Mouse (Mus musculus): ENCODE results near the gene Tlcd2. TPM values are rescaled to one million over a fixed set of nuclear protein-coding genes. Genes with fewer than 3 reads are reported as not detected.

Tlcd2 gene
- polyA plus RNA-seq, 1 experiment from 2014 or later = 26.3 TPM

DNA sequence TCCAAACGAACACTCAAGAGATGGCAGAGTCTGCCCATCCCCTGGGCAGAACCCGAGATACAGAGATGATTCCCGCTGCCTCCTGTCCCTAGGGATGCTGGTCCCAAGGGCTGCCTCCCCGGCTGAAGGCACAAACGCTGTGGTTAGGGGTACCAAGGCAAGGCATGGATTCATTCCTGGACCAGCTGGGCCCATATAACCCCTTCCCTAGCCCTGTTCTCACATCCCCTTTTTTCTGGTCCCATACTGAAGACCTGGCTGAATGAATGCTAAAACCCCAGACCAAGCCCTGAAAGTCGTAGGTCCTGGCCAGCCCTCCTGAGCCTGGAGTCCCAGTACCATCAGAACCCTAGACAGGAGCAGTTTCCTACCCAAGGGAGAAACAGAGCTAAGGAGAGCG, 20.5 kb upstream of the Tlcd2 start:
- 82% methylated on average over 7 of the region's 7 CpGs for WGBS
- Histone ChIP-seq H3K36me3 (ENCODE audit: control insufficient read depth, insufficient read depth, low read length) (peaks cover 15% of the 10 kb centered on the region), H3K4me2 (replicated peaks; ENCODE audit: low read depth, low read length) (no peak overlapping the region), H3K9ac (replicated peaks; ENCODE audit: low read depth, low read length) (no peak overlapping the region), H3K4me3 (ENCODE audit: low read depth, low read length) (no peak overlapping the region), H3K27me3 (ENCODE audit: control insufficient read depth, insufficient read depth, low read length) (no peaks in the 10 kb centered on the region), H3K9me3 (ENCODE audit: control insufficient read depth, low read depth, low read length) (no peaks in the 10 kb centered on the region), H3K27ac (ENCODE audit: low read length) (no peak overlapping the region), H3K4me1 (ENCODE audit: control insufficient read depth, insufficient read depth, low read length) (0 out of 2 replicates have a peak, but pooled peaks cover 2% of the 10 kb centered on the region)
- ATAC-seq (ENCODE audit: insufficient number of reproducible peaks, insufficient read depth, low FRiP score, low read depth) = no peak

DNA sequence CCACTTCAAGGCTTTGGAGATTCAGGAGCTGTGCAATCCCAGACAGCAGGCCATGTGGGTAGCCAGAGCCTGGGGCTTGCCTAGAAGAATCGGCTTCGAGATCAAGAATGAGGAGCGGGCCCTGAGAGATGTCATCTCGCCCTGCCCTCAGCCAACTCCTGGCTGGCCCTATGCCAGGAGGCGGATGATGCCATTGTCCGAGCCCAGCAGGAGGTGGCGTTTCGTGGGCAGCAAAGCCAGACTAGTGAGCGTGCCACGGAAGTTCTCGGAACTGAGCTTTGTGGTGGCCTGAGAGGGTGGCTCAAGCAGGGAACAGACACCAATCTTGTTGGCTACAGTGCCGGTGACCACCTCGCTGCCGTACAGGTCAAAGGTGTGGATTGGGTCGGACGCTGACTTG, 19.9 kb upstream of the Tlcd2 start:
- Histone ChIP-seq H3K36me3 (ENCODE audit: control insufficient read depth, insufficient read depth, low read length) (peaks cover 15% of the 10 kb centered on the region), H3K9ac (replicated peaks; ENCODE audit: low read depth, low read length) (no peak overlapping the region), H3K4me3 (ENCODE audit: low read depth, low read length) (no peak overlapping the region), H3K4me2 (replicated peaks; ENCODE audit: low read depth, low read length) (no peak overlapping the region), H3K4me1 (ENCODE audit: control insufficient read depth, insufficient read depth, low read length) (0 out of 2 replicates have a peak, but pooled peaks cover 2% of the 10 kb centered on the region), H3K27me3 (ENCODE audit: control insufficient read depth, insufficient read depth, low read length) (no peaks in the 10 kb centered on the region), H3K9me3 (ENCODE audit: control insufficient read depth, low read depth, low read length) (no peaks in the 10 kb centered on the region), H3K27ac (ENCODE audit: low read length) (no peak overlapping the region)
- 92% methylated on average over 16 of the region's 16 CpGs for WGBS
- no peak for ATAC-seq (ENCODE audit: insufficient number of reproducible peaks, insufficient read depth, low FRiP score, low read depth)

GRCm38 (mm10) chr11:75443711-75444110, 17.8 kb upstream of the Tlcd2 start:
- Histone ChIP-seq H3K9me3 (ENCODE audit: control insufficient read depth, low read depth, low read length) (no peaks in the 10 kb centered on the region), H3K9ac (replicated peaks; ENCODE audit: low read depth, low read length) (no peak overlapping the region), H3K27me3 (ENCODE audit: control insufficient read depth, insufficient read depth, low read length) (no peaks in the 10 kb centered on the region), H3K36me3 (ENCODE audit: control insufficient read depth, insufficient read depth, low read length) (peaks cover 15% of the 10 kb centered on the region), H3K4me1 (ENCODE audit: control insufficient read depth, insufficient read depth, low read length) (0 out of 2 replicates have a peak, but pooled peaks cover 2% of the 10 kb centered on the region), H3K4me3 (ENCODE audit: low read depth, low read length) (no peak overlapping the region), H3K4me2 (replicated peaks; ENCODE audit: low read depth, low read length) (no peak overlapping the region), H3K27ac (ENCODE audit: low read length) (no peak overlapping the region)
- no peak for ATAC-seq (ENCODE audit: insufficient number of reproducible peaks, insufficient read depth, low FRiP score, low read depth)
- WGBS = 51% methylated on average over 8 of the region's 8 CpGs

- Histone ChIP-seq H3K9ac (replicated peaks; ENCODE audit: low read depth, low read length) (no peak overlapping the region), H3K4me1 (ENCODE audit: control insufficient read depth, insufficient read depth, low read length) (no peaks in the 10 kb centered on the region; the same call in 1 of the 2 replicates), H3K4me2 (replicated peaks; ENCODE audit: low read depth, low read length) (no peak overlapping the region), H3K9me3 (ENCODE audit: control insufficient read depth, low read depth, low read length) (no peaks in the 10 kb centered on the region), H3K4me3 (ENCODE audit: low read depth, low read length) (no peak overlapping the region), H3K27me3 (ENCODE audit: control insufficient read depth, insufficient read depth, low read length) (no peaks in the 10 kb centered on the region), H3K27ac (ENCODE audit: low read length) (no peak overlapping the region), H3K36me3 (ENCODE audit: control insufficient read depth, insufficient read depth, low read length) (peaks cover 3% of the 10 kb centered on the region; the same call in 1 of the 2 replicates)
- no peak for ATAC-seq (ENCODE audit: insufficient number of reproducible peaks, insufficient read depth, low FRiP score, low read depth)
- 83% methylated on average over 3 of the region's 3 CpGs for WGBS
Observed at GRCm38 (mm10) chr11:75448575-75448974, 12.9 kb upstream of the Tlcd2 start.

DNA sequence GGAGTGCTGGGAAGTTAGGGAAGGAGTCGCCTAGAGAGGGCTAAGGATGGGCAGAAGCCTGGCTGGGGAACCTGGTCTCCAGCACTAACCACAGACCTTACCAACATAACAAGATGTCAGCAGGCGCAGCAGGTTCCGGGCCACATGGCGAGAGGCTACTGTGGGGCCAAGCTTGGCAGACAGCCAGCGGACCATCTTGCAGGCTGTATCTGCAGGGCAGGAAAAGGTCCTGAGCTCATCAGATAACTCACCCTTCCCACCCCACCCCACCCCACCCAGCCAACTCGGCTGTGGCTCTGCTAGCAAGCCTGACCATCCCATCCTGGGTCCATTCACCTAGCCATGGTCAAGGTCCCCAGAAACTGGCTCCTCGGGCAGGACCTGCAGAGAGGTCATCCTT, 11.8 kb upstream of the Tlcd2 start:
- Histone ChIP-seq H3K27ac (ENCODE audit: low read length) (no peak overlapping the region), H3K4me1 (ENCODE audit: control insufficient read depth, insufficient read depth, low read length) (peaks cover 4% of the 10 kb centered on the region; the same call in 1 of the 2 replicates), H3K4me3 (ENCODE audit: low read depth, low read length) (no peak overlapping the region), H3K36me3 (ENCODE audit: control insufficient read depth, insufficient read depth, low read length) (no peaks in the 10 kb centered on the region; the same call in 1 of the 2 replicates), H3K4me2 (replicated peaks; ENCODE audit: low read depth, low read length) (no peak overlapping the region), H3K9me3 (ENCODE audit: control insufficient read depth, low read depth, low read length) (no peaks in the 10 kb centered on the region), H3K9ac (replicated peaks; ENCODE audit: low read depth, low read length) (no peak overlapping the region), H3K27me3 (ENCODE audit: control insufficient read depth, insufficient read depth, low read length) (no peaks in the 10 kb centered on the region)
- 71% methylated on average over 7 of the region's 7 CpGs for WGBS
- ATAC-seq (ENCODE audit: insufficient number of reproducible peaks, insufficient read depth, low FRiP score, low read depth) = no peak

DNA sequence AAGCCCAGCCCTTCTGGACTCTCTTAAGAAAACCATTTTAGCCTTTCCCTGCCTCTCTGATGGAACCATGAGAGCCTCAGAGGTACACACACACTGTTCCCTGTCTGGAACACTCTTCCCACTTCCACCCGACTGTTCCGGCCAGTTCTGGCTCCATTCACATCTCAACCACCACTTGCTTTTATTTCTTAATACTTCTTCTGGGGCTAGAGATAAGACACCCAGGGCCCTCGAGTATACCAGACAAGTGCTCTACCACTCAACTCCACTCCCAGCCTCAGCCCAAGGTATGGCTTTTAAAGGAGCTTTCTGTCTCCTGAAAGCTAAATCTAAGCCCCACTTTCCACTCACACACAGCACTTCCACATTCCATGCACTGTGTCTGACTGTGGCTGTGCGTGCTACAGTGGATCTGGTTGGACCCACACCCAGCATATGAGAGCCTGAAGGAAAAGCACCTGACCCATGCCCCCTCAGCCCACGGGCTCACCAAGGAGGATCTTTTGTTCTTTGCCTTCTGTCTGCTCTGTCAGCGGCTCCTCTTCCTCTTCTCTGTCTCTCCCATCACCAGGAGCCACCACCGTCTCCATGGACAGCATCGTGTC, 11.1 kb upstream of the Tlcd2 start:
- no peaks in the 10 kb centered on the region; the same call in 1 of the 2 replicates for H3K36me3 ChIP-seq (ENCODE audit: control insufficient read depth, insufficient read depth, low read length)
- peaks cover 9% of the 10 kb centered on the region for H3K4me1 ChIP-seq (ENCODE audit: control insufficient read depth, insufficient read depth, low read length)
- ATAC-seq (ENCODE audit: insufficient number of reproducible peaks, insufficient read depth, low FRiP score, low read depth) = no peak
- H3K4me2 ChIP-seq (replicated peaks; ENCODE audit: low read depth, low read length) = no peak overlapping the region
- no peak overlapping the region for H3K4me3 ChIP-seq (ENCODE audit: low read depth, low read length)
- 82% methylated on average over 8 of the region's 8 CpGs for WGBS
- H3K9ac ChIP-seq (replicated peaks; ENCODE audit: low read depth, low read length) = no peak overlapping the region
- no peaks in the 10 kb centered on the region for H3K9me3 ChIP-seq (ENCODE audit: control insufficient read depth, low read depth, low read length)
- H3K27ac ChIP-seq (ENCODE audit: low read length) = no peak overlapping the region
- H3K27me3 ChIP-seq (ENCODE audit: control insufficient read depth, insufficient read depth, low read length) = no peaks in the 10 kb centered on the region

GRCm38 (mm10) chr11:75450936-75451335, 10.6 kb upstream of the Tlcd2 start:
- Histone ChIP-seq H3K4me1 (ENCODE audit: control insufficient read depth, insufficient read depth, low read length) (peaks cover 9% of the 10 kb centered on the region), H3K4me2 (replicated peaks; ENCODE audit: low read depth, low read length) (no peak overlapping the region), H3K27ac (ENCODE audit: low read length) (no peak overlapping the region), H3K4me3 (ENCODE audit: low read depth, low read length) (no peak overlapping the region), H3K9ac (replicated peaks; ENCODE audit: low read depth, low read length) (no peak overlapping the region), H3K27me3 (ENCODE audit: control insufficient read depth, insufficient read depth, low read length) (no peaks in the 10 kb centered on the region), H3K36me3 (ENCODE audit: control insufficient read depth, insufficient read depth, low read length) (no peaks in the 10 kb centered on the region; the same call in 1 of the 2 replicates), H3K9me3 (ENCODE audit: control insufficient read depth, low read depth, low read length) (no peaks in the 10 kb centered on the region)
- 87% methylated on average over 15 of the region's 15 CpGs for WGBS
- no peak for ATAC-seq (ENCODE audit: insufficient number of reproducible peaks, insufficient read depth, low FRiP score, low read depth)

DNA sequence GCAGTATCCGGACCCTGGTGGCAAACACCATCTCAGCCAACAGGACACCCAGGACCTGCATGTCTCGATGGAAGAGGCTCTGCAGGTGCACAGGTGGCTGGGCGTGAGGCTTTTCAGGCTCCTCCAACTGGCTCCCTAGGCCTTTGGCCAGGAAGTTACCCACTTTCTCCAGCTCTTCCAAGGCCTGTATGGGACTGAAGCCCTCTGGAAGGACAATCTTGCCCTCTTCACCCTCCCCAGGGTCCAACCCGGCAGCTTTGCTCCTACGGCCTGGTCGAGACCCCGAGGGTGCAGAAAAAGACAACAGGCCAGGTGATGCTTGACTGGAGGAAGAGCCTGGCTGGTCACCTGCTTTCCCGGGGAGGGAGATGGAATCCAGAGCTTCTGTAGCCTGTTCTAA, 9.4 kb upstream of the Tlcd2 start:
- no peak for ATAC-seq (ENCODE audit: insufficient number of reproducible peaks, insufficient read depth, low FRiP score, low read depth)
- Histone ChIP-seq H3K36me3 (ENCODE audit: control insufficient read depth, insufficient read depth, low read length) (no peaks in the 10 kb centered on the region; the same call in 1 of the 2 replicates), H3K9me3 (ENCODE audit: control insufficient read depth, low read depth, low read length) (no peaks in the 10 kb centered on the region), H3K4me3 (ENCODE audit: low read depth, low read length) (no peak overlapping the region), H3K27me3 (ENCODE audit: control insufficient read depth, insufficient read depth, low read length) (no peaks in the 10 kb centered on the region), H3K9ac (replicated peaks; ENCODE audit: low read depth, low read length) (no peak overlapping the region), H3K27ac (ENCODE audit: low read length) (no peak overlapping the region), H3K4me1 (ENCODE audit: control insufficient read depth, insufficient read depth, low read length) (peaks cover 9% of the 10 kb centered on the region), H3K4me2 (replicated peaks; ENCODE audit: low read depth, low read length) (no peak overlapping the region)
- WGBS = 90% methylated on average over 8 of the region's 8 CpGs
